Mouse (Mus musculus) right cerebral cortex, adult 2 months (tissue): ENCODE measurements around the gene Acin1.
"Not testable (repeated sequence)": the region's sequence is repeated elsewhere in the genome, so short reads cannot be mapped to it uniquely, and the experiment has no call there.

ENCODE experiments used
- DNase-seq, 2 experiments: peaks; one replicate each; pipeline ENCODE4 v3.0.0; 2021 to 2022; ENCODE audit warnings: low spot score in 2 of 2

Gene Acin1

GRCm38 (mm10) chr14:54642224-54642944, 44.3 kb downstream of the Acin1 start:
- DNase-seq: no peak

DNA sequence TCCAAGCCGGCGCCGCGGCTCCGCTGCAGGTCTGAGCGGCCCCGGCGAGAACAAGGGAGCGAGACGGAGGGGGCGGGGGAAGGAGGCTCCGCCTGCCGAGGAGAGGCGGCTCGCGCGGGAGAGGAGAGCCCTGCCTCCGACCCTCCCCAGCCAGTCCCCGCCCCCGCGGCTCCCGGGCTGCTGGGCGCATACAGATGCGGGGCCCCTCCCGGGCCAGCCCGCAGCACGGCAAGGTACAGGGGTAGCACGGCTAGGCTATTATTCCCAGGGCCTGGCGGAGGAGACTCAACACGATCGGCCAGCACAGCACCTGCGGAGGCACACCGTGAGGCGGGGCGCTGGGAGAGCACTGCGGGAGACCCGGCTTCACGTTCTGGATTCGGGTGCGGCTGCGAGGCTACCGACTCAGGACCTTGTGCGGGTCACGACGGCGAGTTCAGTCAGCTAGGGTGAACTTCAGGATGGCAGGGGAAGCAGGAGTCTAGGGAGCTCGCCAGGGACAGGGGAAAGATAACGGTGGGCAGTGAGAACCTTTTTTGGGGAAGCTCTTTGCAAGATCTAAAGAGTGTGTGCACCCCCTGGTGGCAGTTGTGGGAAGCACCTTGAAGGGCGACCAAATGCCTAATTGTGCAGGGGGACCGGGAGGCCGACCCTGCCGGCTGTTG, 45.3 kb downstream of the Acin1 start, which contains the start of gene Cdh24:
TSS of gene Cdh24 (minus strand) at position 60 of the 665 bp plus-strand sequence.
- DNase-seq: peak; percentile 93 to 94

- DNase-seq: no peak
These were observed 45.8 kb downstream of the Acin1 start, which contains the start of gene Gm17606 for GRCm38 (mm10) chr14:54640946-54641304. Gene Gm17606, plus strand, starts transcription at chr14:54640952.

DNA sequence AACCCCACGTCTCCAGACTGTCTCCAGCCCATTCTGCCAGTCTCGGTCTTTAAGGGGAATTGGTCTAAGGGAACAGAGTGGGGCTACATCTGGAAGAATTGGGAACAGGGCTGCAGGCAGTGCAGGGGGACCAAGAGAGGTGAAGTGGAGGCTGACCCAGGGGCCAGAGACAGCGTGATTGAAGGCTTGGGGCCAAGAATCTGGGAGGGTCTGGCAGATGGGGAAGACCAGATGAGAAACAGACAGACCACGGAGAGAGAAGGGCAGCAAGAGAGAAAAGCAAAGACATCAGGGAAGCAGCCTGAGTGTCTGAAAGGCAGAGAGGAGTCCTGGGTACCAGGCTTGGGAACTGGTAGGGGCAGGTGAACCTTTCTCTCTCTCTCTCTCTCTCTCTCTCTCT, 46.6 kb downstream of the Acin1 start:
- no peak for DNase-seq

DNA sequence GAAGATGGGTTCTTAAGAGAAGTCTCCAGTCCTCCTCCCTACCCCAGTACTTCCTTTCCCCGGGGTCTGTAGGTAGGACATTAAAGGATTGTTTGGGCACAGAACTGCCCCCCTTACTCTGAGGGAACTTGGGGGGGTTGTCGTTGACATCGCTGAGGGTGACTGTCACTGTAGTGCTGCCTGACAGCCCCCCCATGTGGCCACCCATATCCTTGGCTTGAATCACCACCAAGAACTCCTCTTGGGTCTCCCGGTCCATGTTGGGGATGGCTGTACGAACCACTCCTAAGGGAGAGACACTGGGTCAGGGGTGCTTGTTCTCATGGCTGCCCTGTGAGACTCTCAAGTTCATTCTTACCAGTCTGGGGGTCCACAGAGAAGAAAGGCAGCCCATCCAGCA, 48.5 kb downstream of the Acin1 start:
- peak in 1 of 2 experiments; percentile 62 for DNase-seq

DNA sequence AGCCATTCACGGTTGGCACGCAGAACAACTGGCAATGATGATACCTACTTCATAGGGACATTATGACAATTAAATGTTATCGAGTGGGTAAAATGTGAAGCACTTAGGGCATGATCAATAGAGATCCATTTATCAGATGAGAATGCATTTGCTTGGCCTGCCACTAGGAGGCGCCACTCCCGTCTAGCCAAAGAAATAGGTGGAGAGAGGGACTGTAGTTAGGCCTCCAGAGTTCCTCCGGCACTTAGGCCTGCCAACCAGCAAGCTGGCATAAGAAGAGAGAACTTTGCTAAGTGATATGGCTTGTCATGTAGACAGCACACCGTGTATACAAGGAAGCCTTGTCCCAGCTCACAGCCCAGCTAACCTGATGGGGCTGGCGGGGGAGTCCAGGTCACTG, 49.8 kb downstream of the Acin1 start:
- no peak for DNase-seq

GRCm38 (mm10) chr14:54634182-54634581, 52.5 kb downstream of the Acin1 start:
- no peak for DNase-seq

- no peak for DNase-seq
These were observed 54.5 kb downstream of the Acin1 start for GRCm38 (mm10) chr14:54632252-54632651.

DNA sequence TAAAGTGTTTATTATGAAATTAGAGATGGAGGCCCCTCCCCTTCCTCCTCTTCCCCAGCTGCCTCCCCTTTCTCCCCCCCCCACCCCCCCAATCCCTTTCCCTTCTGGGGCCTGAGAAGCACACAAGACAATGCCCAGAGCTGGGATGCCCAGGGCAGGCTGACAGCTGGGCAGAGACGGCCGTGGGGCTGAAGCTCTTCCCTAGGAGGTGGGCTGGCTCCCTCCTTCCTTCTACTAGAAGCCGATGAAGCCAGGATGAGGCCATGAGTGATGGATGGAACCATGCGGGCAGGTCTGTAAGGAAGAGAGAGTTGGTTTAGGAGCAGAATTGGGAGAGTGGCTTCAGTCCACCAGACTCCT, 55.5 kb downstream of the Acin1 start:
- no peak for DNase-seq

DNA sequence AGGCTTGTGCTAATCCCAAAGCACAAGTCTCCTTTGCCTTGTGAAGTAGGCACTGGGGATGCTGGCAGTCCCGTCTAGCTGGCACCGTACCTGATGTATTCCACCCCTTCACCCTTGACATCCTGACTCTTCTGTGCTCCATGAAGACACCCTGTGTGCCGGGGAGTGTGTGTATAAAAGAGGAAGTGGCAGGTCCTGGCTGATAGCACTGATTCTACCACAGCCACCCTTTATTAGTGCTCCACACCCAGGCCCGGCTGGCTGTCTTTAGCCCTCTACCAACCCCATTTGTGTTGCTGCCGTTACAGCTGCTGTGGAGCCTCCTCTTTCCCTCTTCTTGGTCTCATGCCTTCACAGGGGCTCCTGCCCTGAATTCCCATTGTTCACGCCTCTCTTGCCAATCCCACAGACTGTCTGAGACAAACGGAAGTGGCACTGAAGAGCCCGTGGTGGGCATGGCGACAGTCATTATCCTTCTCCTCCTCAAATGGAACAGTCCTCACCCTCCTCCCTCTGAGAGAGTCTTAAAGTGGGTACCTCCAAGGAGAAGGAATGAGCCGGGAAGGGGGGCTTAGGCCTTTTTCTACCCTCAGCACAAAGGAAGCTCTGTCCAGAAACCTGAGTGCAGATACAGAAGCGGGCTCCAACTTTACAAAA, 56.0 kb downstream of the Acin1 start:
- no peak for DNase-seq

- no peak for DNase-seq
These were observed 56.9 kb downstream of the Acin1 start for GRCm38 (mm10) chr14:54629797-54630196.

DNA sequence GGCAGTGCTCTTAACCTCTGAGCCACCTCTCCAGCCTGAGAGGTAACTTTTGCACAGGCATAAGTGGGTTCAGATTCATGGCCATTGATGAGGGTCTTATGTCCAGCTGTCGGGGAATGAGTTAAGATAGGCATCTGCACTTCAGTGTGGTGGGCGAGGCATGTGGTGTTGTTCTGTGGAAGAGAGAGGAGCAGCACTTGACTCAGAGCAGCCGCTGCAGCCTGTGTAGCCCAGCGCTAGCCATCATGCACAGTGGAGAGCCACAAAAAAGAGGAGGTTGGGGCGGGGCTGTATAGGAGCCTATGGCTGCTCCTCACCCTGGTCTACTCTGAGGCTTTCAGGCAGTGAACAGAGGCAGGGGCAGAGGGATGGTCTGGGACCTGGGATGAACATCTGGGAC, 58.6 kb downstream of the Acin1 start:
- no peak for DNase-seq

- DNase-seq: no peak
These were observed 61.8 kb downstream of the Acin1 start for GRCm38 (mm10) chr14:54624976-54625375.

GRCm38 (mm10) chr14:54623334-54623733, 63.4 kb downstream of the Acin1 start:
- DNase-seq: no peak

DNA sequence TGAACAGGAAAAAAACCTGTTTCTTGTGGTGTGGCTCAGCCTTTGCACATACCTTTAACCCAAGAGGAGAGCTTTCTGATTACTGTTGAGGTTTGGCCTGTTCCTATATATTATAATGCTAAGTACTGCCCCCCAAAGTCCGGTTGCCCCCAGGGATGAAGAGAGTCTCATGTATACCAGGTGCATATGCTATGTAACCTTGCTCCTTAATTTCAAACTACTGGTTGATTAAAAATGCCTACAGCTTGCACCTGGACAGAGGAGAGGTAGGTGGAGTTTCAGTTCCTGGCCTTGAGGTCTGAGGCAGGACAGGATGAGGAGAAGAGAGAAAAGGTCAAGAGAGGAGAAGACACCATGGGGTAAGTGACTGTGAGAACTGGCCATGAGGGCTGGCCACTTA, 65.6 kb downstream of the Acin1 start, which contains the start of gene Psmb11:
TSS of gene Psmb11 (plus strand) at position 301 of the 400 bp plus-strand sequence.
- DNase-seq: no peak

DNA sequence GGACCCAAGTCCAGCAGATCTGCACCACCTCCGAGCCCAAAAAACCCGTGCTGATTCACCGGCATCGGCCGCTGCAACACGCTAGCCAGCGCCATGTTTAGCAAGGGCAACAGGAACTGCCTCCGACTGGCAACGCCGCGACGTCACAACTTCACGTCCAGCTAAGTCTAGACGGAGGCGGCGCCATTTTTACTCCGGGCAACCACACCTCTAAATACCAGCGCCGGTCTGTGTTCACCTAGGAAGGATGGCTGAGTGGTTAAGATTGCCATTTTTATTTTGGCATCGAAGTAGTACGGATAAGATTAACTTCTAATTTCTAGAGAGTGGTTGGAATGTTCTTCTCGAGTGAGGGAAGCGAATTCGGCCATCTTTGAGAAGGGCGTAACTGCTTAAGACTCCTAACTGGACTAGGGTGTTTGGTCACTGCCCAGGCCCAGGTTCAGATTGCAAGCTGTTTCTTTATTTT, 68.8 kb downstream of the Acin1 start, which contains the start of gene Psmb5:
TSS of gene Psmb5 (minus strand) at position 126 of the 469 bp plus-strand sequence.
- peak; percentile 88 to 94 for DNase-seq

GRCm38 (mm10) chr14:54617152-54617896, 69.4 kb downstream of the Acin1 start:
- DNase-seq: no peak

- DNase-seq: no peak
These were observed 70.4 kb downstream of the Acin1 start for GRCm38 (mm10) chr14:54616226-54616825.

GRCm38 (mm10) chr14:54614130-54614529, 72.6 kb downstream of the Acin1 start:
- not testable (repeated sequence) for DNase-seq

GRCm38 (mm10) chr14:54610648-54611047, 76.1 kb downstream of the Acin1 start:
- DNase-seq: peak; percentile 59 to 60

DNA sequence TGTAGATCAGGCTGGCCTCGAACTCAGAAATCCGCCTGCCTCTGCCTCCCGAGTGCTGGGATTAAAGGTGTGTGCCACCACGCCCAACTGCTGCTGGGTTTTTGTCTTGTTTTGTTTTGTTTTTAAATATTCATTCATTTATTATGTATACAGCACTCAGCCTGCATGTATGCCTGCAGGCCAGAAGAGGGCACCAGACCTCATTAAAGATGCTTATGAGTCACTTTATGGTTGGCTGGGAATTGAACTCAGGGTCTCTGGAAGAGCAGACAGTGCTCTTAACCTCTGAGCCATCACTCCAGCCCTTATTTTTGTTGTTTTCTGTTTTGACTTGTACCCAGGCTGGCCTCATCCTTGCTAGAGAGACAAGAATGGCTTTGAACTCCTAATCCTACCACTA, 76.8 kb downstream of the Acin1 start:
- no peak for DNase-seq
